Mouse (Mus musculus): ENCODE results near the gene Leo1. TPM values are rescaled to one million over a fixed set of nuclear protein-coding genes. Genes with fewer than 3 reads are reported as not detected.

Gene Leo1
- polyA plus RNA-seq, 1 experiment from 2014 or later, result 43.3 TPM

DNA sequence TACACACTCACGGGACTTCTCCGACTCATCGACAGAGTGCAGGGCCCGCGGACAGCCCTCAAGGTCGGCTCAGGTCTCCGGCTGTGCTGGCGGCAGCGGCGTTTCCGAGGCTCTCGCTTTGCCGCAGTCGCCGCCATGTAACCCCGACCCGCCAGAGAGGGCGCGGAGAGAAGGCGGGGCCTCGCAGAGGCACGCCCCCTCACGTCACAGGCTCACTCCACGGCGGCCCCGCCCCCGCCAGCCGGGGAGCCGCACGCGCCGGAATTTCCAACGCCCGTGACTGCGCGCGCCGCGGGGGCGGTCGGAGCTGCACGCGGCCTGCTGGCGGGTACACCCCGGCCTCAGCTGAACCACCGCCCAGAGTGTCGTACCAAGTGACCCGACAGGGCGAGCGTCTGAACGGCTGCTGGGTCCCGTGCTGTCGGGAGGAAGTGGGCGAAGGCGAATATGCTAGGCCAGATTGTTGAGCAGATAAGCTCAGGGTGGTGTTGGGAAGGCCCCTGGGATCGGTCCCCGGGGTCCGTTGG, 31.4 kb upstream of the Leo1 start, which contains the start of gene Mapk6:
TSS of gene Mapk6 (minus strand) at position 154 of the 527 bp plus-strand sequence.
- Histone ChIP-seq H3K4me1 (replicated peaks) (peaks cover 34% of the 10 kb centered on the region), H3K4me3 (peak within 1 kb of the TSS; percentile 92), H3K27me3 (no peaks in the 10 kb centered on the region), H3K27ac (peak within 1 kb of the TSS; percentile 99), H3K4me2 (peak within 1 kb of the TSS; percentile 72), H3K9me3 (no peaks in the 10 kb centered on the region), H3K36me3 (no peaks in the 10 kb centered on the region), H3K9ac (peak within 1 kb of the TSS; percentile 94)
- WGBS, result under 1% methylated on average over 56 of the region's 58 CpGs
- peak; percentile 91 for ATAC-seq (ENCODE audit: low FRiP score)

DNA sequence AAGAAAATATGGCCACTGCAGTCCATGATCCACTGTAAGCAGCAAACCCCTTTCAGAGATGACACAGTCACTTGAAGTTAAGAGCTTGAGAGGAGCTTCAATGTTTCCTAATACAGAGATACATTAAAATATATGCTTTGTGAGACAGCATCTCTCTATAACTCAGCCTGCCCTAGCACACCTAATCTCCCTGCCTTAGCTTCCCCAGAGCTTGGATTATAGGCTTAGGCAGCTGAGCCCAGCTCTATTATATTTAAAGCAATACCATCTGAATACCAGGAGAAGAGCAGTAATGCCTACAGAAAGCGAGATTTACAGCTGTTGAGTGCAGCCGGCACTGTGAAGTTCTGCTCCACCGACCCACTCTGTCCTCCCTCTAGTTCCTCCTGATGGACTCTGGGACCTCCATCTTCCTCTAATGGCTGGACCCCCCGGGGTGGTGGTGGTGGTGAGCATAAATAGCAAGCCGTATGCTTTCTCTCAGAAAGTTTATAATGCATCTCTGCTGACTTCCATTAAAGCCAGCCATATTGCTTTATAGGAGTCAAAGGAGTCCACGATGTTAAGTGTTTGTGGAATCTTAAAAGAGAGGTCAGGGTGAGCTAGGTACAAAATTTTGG, 30.3 kb upstream of the Leo1 start:
- WGBS, result 80% methylated on average over 6 of the region's 6 CpGs
- H3K36me3 ChIP-seq, result no peaks in the 10 kb centered on the region
- no peaks in the 10 kb centered on the region for H3K27me3 ChIP-seq
- H3K27ac ChIP-seq, result no peak overlapping the region
- H3K4me2 ChIP-seq, result peak overlapping the region; percentile 72; the same call in 1 of the 2 replicates
- H3K9me3 ChIP-seq, result no peaks in the 10 kb centered on the region
- H3K9ac ChIP-seq, result peak overlapping the region; percentile 94; the same call in 1 of the 2 replicates
- peaks cover 25% of the 10 kb centered on the region for H3K4me1 ChIP-seq (replicated peaks)
- H3K4me3 ChIP-seq, result no peak overlapping the region
- no peak for ATAC-seq (ENCODE audit: low FRiP score)

DNA sequence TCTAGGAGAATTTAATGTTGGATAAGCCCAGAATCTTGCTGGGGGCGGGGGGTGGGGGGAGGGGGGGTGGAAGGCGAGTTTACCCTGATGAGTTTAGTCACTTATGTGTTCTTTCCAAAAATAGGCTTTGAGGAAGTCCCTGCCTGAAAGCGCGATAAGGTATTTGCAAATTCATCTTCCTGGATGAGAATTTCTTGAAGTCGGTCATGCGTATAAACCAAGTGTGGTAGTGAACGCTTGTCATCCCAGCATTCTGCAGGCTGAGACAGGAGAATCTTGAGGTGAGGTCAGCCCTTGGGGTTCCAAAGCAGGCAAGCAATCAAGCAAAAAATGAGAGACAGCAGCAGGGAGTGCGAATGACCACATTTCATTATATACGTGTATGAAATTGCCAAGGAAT, 29.7 kb upstream of the Leo1 start:
- ATAC-seq (ENCODE audit: low FRiP score), result no peak
- no peaks in the 10 kb centered on the region for H3K27me3 ChIP-seq
- H3K4me2 ChIP-seq, result no peak overlapping the region
- no peak overlapping the region for H3K4me3 ChIP-seq
- H3K27ac ChIP-seq, result no peak overlapping the region
- no peaks in the 10 kb centered on the region for H3K9me3 ChIP-seq
- 88% methylated on average over 9 of the region's 9 CpGs for WGBS
- no peaks in the 10 kb centered on the region for H3K36me3 ChIP-seq
- peaks cover 18% of the 10 kb centered on the region for H3K4me1 ChIP-seq (replicated peaks)
- H3K9ac ChIP-seq, result no peak overlapping the region

DNA sequence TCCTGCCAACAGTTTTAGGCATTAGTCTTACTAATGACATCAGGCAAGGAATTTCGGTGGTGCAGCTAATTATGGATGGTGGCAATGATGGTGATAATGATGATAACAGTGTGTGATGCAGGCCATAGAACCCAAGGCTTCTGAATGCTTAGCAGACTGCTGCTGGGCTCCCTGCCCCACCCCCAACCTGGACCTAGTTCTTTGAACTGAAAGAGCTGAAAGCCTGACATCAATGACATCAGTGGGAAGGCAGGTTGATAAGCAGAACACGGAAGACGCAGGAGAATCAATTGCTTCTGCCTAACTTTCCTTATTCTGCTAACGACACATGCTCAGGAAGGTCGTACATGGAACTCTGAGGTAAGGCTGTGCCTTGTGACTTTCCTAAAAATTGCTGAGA, 28.1 kb upstream of the Leo1 start:
- H3K4me2 ChIP-seq, result no peak overlapping the region
- WGBS, result 75% methylated on average over 5 of the region's 5 CpGs

DNA sequence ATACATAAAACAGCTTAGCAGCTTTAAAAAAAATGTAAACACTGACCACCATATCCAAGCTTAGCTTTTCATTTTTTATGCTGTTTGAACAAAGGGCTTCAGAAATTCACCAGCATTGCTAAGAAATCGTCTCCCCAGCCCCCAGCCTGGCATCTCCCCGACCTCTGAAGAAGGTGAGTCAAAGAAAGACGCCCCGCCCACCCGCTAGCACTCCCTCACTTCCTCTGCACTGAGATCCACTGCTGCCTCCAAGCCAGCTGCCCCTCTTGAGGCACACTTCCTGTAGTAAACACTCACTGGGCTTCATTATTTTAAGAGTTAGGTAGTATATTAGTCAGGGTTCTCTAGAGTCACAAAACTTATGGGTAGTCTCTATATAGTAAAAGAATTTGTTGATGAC, 27.1 kb upstream of the Leo1 start:
- Histone ChIP-seq H3K9ac (no peak overlapping the region), H3K4me1 (replicated peaks) (peaks cover 6% of the 10 kb centered on the region), H3K4me3 (no peak overlapping the region), H3K4me2 (no peak overlapping the region), H3K27me3 (no peaks in the 10 kb centered on the region), H3K9me3 (no peaks in the 10 kb centered on the region), H3K36me3 (no peaks in the 10 kb centered on the region), H3K27ac (no peak overlapping the region)
- 48% methylated on average over 5 of the region's 5 CpGs for WGBS
- no peak for ATAC-seq (ENCODE audit: low FRiP score)

More for the DNA sequence above, 28.1 kb upstream of the Leo1 start:
- no peak for ATAC-seq (ENCODE audit: low FRiP score)
- no peak overlapping the region for H3K27ac ChIP-seq
- no peaks in the 10 kb centered on the region for H3K36me3 ChIP-seq
- H3K4me1 ChIP-seq (replicated peaks), result peaks cover 6% of the 10 kb centered on the region
- no peaks in the 10 kb centered on the region for H3K9me3 ChIP-seq
- no peak overlapping the region for H3K4me3 ChIP-seq
- H3K27me3 ChIP-seq, result no peaks in the 10 kb centered on the region
- no peak overlapping the region for H3K9ac ChIP-seq

DNA sequence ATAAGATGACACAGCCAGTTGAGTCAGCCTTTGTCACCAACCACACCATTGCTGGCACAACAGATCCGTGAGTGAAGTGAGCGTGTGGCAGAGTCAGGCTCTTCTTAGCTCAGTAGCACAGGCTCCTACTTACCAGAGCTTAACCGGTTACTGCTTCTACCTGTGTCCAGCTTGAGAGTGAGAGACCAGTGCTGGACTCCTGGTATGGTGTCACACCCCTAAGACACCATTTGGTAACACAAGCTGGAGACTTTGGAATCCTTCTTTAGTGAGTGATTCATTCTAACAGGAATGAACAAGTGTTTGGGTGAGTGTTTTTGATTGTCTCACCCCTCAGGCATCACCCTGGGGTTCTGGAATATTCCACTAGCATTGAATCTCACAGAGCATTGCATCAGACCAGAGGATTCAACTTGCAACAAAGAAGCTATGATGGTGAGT, 19.1 kb upstream of the Leo1 start:
- no peak overlapping the region for H3K27ac ChIP-seq
- H3K27me3 ChIP-seq, result no peaks in the 10 kb centered on the region
- no peaks in the 10 kb centered on the region for H3K4me1 ChIP-seq (replicated peaks)
- H3K9ac ChIP-seq, result no peak overlapping the region
- H3K9me3 ChIP-seq, result no peaks in the 10 kb centered on the region
- ATAC-seq (ENCODE audit: low FRiP score), result no peak
- no peaks in the 10 kb centered on the region for H3K36me3 ChIP-seq
- WGBS, result 92% methylated on average over 3 of the region's 3 CpGs
- H3K4me3 ChIP-seq, result no peak overlapping the region
- H3K4me2 ChIP-seq, result no peak overlapping the region

DNA sequence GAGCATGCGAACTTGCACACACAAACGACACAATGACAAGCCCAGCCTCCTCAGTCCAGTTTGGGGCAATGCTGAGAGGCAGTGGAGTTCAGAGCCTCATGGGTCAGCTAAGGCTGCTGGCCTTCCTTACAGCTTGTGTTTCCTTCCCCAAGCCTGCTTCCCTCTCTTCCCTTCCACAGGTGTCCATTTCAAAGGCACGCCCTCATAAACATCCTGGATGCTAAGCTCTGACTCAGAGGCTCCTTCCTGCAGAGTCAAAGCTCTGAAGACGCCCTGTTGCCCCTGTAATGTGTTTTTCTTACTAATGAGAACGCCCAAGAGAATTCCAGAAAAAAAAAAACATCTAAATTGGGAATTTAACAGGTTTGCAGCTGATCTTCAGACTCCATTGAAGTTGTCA, 17.6 kb upstream of the Leo1 start:
- no peaks in the 10 kb centered on the region for H3K36me3 ChIP-seq
- no peak overlapping the region for H3K4me3 ChIP-seq
- WGBS, result 79% methylated on average over 5 of the region's 5 CpGs
- H3K4me1 ChIP-seq (replicated peaks), result no peaks in the 10 kb centered on the region
- H3K9me3 ChIP-seq, result no peaks in the 10 kb centered on the region
- no peaks in the 10 kb centered on the region for H3K27me3 ChIP-seq
- H3K27ac ChIP-seq, result no peak overlapping the region
- H3K9ac ChIP-seq, result no peak overlapping the region
- no peak for ATAC-seq (ENCODE audit: low FRiP score)
- no peak overlapping the region for H3K4me2 ChIP-seq

DNA sequence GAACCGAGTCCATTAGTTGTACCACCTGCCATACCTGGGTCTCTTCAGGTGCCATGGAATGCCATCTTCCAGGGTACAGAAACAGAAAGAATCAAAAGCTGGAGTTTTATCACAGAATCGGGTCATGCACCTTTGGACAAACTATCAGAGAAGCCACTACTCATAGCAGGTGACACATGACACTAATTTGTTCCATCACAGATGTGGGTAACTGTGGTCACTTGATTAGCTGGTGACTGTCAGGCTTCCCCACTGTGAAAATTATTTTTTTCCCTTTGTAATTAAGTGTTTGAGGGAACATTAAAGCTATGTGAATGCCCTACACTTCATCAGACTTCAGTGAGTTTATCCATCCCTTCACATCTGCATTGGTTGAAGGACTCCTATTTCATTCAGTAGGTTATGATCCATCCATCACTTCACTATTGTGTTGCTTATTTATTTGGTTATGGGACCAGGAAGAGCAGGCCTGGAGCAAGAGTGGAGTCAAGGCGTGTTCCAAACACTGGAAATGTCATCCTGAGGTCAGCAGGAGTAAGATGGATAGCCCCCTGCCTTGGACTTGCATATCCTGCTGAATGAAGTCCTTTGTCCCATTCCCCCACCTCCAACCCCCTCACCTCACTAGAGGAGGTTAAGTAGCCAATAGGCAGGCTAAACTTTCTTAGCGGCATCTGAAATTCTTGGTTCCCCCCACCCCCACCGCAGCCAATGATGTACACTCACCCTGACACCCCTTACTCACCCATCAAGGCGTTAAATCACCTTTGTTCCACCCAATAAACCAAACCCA, 16.8 kb upstream of the Leo1 start:
- Histone ChIP-seq H3K4me1 (replicated peaks) (no peaks in the 10 kb centered on the region), H3K9me3 (no peaks in the 10 kb centered on the region), H3K36me3 (no peaks in the 10 kb centered on the region), H3K27ac (no peak overlapping the region), H3K27me3 (no peaks in the 10 kb centered on the region), H3K9ac (no peak overlapping the region), H3K4me2 (no peak overlapping the region), H3K4me3 (no peak overlapping the region)
- no peak for ATAC-seq (ENCODE audit: low FRiP score)
- WGBS, result 52% methylated on average over 6 of the region's 6 CpGs

DNA sequence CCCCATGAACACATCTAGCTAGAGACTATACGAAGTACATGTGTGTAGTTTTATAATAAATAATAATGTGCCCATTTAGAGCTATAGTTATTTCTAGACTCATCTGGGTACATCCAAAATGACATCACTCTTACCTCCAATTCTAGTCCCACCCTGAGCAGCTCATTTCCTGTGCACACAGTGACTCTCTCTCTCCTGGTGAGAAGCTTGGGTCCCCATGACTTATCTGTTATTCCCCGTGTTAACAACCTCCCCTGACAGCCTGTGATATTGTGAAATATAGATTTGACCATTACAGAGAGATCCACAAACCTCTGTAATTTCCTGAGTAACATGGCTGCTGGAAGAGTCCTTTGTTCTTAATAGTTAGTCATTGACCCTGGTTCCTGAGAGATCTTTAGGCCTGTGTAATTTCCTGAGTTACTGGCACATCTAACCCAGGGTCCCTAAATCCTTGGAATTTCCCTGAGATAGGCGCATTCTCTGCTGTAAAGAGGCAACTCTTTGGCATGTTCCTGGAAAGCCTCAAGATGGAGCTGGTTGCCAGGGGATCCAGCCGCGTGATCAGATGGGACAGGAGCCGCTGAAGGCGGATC, 15.4 kb upstream of the Leo1 start:
- Histone ChIP-seq H3K9ac (no peak overlapping the region), H3K4me2 (no peak overlapping the region), H3K27ac (no peak overlapping the region), H3K9me3 (no peaks in the 10 kb centered on the region), H3K36me3 (no peaks in the 10 kb centered on the region), H3K4me1 (replicated peaks) (no peaks in the 10 kb centered on the region), H3K27me3 (no peaks in the 10 kb centered on the region), H3K4me3 (no peak overlapping the region)
- 85% methylated on average over 7 of the region's 7 CpGs for WGBS
- no peak for ATAC-seq (ENCODE audit: low FRiP score)

DNA sequence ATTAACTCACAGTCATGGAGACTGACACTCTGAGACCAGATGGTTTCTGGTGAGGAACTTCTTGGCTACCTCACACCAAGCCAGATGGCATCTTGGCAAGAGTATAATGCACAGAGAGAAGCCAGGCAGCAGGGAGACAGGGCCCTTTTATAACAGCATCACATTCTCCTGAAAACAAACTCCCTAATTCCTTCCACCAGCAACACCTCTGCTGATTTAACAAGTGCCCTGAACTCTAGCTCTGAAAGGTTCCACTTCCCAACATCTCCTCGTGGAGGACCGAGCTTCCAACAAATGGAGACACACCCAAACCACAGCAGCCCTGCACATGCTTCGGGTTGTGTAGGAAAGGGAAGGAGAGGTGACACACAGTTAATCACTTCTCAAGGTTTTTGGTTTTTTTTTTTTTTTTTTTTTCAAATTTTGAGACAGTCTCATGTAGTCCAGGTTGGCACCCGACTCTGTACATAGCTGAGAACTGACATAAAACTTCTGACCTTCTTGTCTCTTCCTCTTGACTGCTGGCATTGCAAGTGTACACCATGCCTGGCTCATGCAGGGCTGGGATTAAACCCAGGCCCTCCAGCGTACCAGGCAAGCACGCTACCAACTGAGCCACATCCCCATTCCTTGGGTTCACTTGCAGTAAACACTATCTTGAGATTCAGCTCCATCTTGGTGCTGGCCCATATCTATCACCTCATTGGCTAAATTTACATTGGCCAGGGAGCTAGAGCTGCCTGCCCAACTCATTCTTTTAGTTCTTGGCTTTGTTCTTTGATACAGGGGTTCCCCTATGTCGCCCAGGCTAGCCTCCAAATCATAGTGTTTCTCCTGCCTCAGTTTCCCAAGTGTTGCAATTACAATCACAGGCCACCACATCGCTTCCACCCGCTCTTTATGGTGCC, 13.7 kb upstream of the Leo1 start:
- Histone ChIP-seq H3K36me3 (no peaks in the 10 kb centered on the region), H3K4me3 (no peak overlapping the region), H3K4me1 (replicated peaks) (no peaks in the 10 kb centered on the region; the same call in 1 of the 2 replicates), H3K9ac (no peak overlapping the region), H3K4me2 (no peak overlapping the region), H3K9me3 (no peaks in the 10 kb centered on the region), H3K27ac (no peak overlapping the region), H3K27me3 (no peaks in the 10 kb centered on the region)
- WGBS, result 87% methylated on average over 9 of the region's 9 CpGs
- ATAC-seq (ENCODE audit: low FRiP score), result no peak

DNA sequence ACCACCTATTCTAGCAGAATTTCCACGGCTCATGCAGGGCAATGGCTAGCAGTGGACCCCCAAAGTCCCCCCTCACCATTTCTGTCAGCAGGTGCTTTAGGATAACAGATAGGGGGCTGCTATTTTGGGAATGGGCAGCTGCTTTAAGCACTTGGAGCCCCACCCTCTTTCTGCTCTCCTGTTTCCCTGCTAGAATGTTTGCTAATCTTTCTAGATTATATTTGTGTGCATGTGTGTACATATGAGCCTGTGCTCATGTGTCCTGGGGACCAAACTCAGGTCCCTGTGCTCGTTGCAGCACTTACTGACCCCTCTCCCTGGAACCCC, 13.1 kb upstream of the Leo1 start:
- 77% methylated on average over 2 of the region's 2 CpGs for WGBS
- H3K36me3 ChIP-seq, result no peaks in the 10 kb centered on the region
- H3K4me3 ChIP-seq, result no peak overlapping the region
- H3K27ac ChIP-seq, result no peak overlapping the region
- H3K9ac ChIP-seq, result no peak overlapping the region
- ATAC-seq (ENCODE audit: low FRiP score), result no peak
- H3K4me1 ChIP-seq (replicated peaks), result no peaks in the 10 kb centered on the region; the same call in 1 of the 2 replicates
- no peaks in the 10 kb centered on the region for H3K27me3 ChIP-seq
- no peaks in the 10 kb centered on the region for H3K9me3 ChIP-seq
- no peak overlapping the region for H3K4me2 ChIP-seq

DNA sequence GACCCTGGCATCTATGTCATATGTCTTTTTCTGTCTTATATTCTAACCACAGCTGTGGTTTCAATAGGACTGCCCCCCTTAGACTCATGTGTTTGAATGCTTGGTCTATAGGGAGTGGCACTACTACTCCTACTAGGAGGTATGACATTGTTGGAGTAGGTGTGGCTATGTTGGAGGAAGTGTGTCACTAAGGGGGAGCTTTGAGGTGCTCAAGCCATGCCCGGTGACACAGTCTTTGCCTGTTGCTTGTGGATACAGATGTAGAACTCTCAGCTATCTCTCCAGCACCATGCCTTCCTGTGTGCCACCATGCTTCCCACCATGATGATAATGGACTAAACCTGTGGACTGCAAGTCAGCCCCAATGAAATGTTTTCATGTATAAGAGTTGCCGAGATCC, 12.3 kb upstream of the Leo1 start:
- H3K27ac ChIP-seq, result no peak overlapping the region
- no peak for ATAC-seq (ENCODE audit: low FRiP score)
- H3K36me3 ChIP-seq, result no peaks in the 10 kb centered on the region
- H3K9me3 ChIP-seq, result no peaks in the 10 kb centered on the region
- H3K4me1 ChIP-seq (replicated peaks), result no peaks in the 10 kb centered on the region; the same call in 1 of the 2 replicates
- 94% methylated on average over 2 of the region's 2 CpGs for WGBS
- H3K9ac ChIP-seq, result no peak overlapping the region
- H3K4me2 ChIP-seq, result no peak overlapping the region
- H3K4me3 ChIP-seq, result no peak overlapping the region
- H3K27me3 ChIP-seq, result no peaks in the 10 kb centered on the region
